Mouse (Mus musculus) ES-CJ7 (cell line): ENCODE results near the gene Gm11444.

Experiments
- DNase-seq: peaks from one replicate; pipeline ENCODE4 v3.0.0; 2011; ENCODE audit warnings: low read depth, low spot score

Gm11444 gene

DNA sequence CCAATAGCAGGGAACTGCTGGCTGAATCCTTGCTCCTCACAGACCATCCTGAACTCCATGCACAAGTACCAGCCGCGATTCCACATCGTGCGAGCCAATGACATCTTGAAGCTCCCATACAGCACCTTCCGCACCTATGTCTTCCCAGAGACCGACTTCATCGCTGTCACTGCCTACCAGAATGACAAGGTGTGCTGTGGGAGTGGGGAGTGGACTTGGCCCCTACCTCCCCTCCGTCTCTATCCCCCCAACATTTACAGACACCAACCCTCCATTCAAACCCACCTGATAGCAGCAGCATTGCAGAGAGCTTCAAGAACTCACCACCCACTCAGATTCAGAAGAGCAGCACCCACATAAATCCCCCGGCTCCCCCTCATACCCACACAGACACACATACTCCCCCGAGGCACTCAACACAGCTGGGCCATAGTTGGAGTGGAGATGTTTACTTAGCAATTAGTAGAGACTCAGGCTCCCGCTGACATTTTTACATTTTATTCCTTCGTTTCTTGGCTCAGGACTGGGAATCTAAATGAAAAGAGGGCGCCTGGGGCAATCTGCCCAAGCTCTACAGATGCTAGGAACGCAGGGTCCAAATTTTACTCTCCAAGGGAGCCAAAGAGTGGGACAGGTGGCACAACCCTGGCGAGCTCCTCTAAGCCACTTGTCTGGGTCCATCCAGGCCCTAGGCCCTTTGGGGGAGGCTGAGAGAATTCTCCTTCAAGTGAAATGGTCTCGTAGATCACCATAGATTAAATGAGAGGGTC, 14.2 kb downstream of the Gm11444 start:
- DNase-seq, result no peak

DNA sequence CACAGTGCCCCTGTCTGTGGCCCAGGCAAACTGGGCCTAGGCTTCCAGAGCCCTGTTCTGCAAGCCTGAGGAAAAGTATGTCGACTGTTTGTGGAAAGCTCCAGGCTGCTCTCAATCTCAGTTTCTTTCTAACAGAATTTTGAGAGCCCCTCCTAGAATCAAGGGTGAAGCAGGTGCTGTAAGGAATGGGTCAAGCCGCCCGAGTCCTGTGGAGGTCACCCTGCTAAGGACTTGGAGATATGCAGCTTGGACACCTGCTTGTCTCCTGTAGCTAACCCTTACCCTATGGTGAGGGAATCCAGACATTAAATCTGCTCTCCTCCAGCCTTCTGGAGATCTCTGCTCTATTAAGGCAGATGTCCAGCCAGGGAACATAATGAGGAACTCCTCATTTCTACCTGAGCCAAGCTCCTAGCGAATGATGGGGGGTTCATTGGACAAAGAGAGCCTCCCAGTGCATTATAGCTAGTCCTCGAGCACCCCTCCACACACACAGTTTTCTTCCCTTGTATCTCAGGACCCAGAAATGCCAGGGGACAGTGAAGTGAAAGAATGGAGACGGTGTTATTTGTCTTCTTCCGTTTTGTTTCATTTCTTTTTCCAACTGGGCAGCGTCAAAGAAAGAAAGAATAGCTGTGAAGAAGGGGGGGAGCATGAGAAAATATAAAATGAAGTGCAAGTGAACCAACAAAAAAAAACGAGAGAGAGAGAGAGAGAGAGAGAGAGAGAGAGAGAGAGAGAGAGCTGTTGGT, 15.0 kb downstream of the Gm11444 start:
- no peak for DNase-seq

DNA sequence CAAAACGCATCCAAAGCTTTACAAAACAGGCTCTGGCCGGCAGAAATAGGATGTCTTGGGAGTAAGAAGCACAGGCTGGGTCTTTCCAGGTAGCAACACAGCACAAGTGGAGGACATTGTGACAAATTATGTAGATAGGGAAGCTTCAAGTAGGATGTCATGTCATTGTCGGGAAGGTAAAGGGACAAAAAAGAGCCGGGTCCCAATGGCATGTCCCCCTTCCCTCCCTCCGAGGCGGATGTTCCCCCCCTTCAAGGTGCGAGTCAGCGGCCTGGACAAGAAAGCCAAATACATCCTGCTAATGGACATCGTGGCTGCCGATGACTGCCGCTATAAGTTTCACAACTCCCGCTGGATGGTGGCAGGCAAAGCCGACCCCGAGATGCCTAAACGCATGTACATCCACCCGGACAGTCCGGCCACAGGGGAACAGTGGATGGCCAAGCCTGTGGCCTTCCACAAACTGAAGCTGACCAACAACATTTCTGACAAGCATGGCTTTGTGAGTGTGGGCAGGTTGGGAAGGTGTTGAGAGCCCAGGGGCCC, 15.7 kb downstream of the Gm11444 start:
- no peak for DNase-seq

DNA sequence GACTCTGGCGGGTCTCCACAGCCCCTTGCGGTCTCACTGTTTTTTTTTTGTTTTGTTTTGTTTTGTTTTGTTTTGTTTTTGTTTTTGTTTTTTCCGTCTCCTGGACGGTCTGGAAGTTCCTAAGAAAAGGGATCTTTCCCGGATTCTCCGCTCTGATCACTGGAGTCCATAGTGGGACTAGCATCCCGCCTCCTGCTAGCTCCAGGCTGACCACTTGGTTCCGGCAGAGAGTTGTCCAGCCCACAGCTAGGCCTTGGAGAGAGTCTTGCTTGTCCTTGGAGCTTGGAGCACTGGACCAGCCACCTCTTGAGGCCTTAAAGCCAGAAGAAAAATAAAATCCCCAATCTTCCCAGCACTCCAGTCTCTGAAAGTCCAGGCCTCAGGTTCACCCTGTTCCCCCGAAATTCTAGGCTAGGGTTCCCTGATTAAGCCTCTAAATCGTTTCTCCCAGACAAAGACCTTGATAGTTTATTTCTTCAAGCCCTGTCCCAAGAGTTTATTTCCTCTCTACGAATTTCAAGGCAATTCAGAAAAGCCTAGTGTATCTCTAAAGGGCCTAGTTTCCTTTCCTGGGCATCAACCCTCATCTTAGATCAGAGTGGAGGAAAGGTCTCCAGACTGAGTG, 16.3 kb downstream of the Gm11444 start:
- DNase-seq, result no peak

DNA sequence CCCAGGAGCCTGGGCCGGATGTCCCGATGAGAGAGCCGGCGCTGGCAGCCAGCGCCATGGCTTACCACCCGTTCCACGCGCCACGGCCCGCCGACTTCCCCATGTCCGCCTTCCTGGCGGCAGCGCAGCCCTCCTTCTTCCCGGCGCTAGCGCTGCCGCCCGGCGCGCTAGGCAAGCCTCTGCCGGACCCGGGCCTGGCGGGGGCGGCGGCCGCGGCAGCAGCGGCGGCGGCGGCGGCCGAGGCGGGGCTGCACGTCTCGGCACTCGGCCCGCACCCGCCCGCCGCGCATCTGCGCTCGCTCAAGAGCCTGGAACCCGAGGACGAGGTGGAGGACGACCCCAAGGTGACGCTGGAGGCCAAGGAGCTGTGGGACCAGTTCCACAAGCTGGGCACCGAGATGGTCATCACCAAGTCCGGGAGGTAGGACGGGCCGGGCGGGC, 17.0 kb downstream of the Gm11444 start:
- no peak for DNase-seq

DNA sequence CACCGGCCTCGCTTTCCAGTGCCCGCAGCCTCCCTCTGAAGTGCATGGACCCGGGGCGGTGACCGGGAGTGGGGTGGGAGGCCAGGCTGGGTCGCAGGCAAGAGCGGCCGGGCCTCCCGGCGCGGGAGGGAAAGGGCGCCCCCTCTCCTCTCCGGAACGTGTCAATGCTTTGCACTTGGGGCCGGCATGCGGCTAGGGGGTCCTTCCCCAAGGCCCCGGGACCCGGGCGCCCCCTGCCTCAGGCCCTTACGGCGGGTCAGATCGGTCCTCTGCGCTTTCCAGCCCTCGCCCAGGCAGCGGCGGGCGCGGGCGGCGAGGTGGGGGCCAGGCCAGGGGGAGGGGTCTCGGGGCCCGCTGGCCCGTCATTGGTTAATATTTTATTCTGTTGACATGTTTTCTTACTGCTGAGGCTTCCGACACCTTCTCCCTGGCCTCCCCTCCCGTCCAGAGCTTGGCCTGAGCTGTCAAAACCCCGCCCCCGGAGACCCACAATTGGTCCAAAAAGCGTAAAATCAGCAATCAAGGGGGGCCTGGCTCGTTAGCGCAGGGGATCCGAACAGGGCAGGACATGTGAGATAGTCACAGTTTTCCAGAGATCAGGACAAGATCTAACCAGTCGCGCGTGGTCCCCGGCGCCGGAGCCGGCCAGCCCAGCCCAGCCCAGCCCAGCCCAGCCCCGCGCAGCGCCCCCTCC, 17.8 kb downstream of the Gm11444 start, which contains the start of gene Tbx2:
Tbx2 (plus strand) TSS at position 321 of the 694 bp plus-strand sequence.
- peak; percentile 73 for DNase-seq

DNA sequence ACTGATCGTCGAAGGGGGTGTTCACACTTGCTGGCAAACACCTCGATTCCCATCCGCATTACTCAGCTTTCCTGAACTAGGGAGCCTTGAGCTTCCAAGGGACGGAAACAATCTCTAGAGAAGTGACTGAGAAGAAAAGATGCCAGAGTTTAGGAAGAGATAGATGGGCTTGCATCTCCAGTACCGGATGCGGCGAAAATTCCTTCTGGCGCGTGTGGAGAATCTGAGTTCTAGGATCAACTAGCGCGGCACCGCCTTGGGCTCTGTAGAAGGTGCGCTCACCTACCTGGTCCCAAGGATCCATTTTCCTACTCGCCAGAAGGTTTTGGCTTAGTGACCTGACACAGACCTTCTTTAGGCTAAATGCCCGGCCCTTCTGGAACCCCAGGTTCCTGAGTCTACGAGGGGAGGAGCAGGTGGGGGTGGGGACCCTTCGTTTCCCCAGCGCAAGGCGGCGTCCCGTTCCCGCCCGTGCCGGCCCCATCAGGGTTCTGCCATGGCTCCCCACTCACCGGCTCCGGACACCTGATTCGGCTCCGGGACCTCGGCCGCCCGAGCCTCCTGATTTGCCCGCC, 18.4 kb downstream of the Gm11444 start:
- DNase-seq, result no peak

DNA sequence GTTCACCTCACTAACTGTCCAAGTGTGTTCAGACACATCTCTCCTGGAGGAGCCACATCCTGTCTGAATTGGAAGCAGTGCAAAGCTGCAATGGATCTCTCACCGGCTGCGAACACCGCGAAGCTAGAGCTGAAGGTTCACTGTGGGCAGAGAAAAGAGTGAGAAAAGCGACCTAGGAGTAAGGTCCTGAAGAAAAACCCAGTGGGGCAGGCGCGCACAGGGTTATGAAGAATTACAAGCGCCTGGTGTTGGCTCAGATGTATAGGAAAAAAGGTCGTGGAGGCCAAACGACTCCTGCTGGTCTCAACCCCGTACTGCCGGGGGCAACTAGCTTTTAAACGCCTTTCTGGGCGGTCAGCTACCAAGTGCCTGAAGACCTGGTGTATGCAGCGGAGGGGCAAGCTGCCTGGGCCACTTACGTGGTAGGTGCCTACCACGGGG, 19.2 kb downstream of the Gm11444 start:
- DNase-seq, result peak; percentile 63

DNA sequence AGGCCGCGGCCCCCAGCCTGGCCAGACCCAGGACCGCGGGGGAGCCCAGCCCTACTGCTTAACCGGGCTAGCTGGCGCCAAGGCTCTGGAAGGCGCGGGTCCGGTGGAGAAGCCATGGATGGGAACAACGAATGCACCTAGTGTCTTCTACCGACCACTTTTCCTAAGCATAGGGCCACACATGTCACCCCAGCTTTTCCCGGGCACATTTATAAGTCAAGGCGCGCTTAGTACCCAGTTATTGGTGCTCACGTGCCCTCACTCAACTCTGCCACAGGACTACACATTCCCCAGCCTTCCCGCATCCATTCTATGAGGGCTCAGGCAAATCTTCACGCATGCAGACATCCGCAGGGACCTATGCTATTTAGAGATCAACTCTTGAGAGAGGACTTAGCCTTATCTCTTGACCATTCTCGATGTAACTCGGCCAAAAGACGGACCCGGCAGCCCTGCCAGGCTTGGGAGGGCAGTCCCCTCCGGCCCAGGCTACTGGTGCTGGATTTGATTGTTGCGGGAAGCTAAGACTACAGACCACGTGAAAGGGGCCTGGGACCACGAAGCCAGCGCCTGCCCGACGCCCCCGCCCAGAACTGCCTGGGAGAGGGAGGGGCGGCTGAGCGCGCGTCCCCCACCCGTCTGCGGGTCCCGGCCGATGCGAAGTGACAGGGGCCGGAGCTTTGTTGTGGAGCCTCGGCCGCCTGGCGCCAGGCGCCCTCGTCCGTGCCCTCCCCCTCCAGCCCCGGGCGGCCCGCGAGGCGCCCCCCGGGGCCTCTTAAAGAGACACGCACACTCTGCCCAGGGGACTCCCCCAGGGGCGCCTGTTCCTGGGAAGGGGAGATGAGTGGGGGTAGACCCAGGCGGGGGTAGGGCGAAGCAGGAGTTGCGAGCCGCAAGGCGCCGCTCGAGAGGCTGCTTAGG, 20.4 kb downstream of the Gm11444 start:
- no peak for DNase-seq

DNA sequence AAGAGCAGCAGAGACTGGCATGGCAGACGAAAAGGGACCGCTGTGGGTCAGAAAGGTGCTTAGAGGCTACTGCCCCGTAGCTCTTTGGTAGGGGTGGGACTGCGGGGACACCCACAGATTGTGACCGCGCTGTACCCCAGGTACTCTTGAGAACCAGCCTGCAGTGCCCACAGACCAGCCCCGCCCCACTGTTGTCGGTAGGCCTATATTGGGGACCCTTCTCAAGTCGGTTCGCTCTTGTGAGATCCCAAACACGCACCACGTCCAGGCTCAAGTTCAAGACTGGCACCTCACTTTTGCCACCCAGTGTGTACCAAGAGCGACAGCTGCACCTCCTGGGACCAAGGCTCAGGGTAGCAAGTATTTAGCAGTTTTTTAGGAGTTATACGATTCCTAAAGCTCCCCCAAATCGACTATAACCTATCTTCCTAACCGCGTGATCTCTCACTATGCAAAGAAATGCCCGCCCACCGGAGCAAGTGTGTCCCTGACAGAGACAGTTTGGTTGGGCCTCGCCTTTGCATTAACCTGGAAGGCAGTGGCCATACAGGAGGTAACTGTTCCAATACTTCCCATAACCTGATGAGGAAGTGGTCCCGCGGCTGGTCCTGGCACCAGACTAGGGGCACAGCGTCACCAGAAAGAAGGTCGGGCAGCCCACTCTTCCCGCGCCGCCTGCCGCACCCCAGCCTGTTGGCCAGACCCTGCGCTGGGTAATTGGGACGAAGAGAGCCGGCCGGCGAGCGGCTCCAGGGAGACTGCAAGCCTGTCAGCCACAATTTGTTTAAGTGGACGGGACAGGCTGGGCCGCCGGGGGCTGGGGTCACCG, 21.2 kb downstream of the Gm11444 start:
- DNase-seq, result no peak

DNA sequence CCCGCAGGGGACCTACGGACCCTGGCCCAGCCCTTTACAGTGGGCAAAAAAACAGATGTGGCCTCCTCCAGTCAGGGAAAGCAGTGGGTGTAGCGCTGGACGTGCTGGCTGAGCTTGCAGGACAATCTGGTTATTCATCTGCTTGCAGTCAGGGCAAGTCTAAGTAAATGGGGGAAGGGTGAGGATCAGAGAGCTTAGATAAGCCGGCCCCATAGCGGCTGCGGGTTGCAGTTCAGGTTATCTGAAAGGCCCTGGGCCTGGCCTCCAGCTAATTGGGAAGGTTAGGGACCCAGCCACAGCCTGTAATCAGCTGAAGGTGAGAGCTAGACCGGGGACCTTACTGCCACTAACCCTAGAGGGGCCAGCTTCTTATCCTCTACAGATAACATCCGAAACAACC, 22.8 kb downstream of the Gm11444 start:
- DNase-seq, result no peak

DNA sequence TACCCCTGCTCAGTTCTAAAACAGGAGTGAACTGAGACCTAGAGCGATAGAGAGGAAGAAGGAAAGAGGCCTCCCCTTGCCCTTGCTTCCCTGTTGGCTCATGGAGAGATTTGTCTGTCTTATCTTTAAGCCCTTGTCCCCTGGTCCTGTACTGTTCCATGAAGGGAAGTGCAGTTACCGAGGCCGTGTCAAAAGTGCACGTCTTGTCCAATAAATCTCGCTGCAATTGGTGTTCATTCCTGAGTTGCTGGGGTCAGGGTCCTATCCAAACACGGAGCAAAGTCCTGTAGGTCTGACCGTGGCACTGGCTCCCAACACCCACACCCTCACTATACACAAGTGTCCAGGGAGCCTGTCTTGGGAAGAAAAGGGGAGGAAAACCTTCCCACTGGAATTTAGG, 24.3 kb downstream of the Gm11444 start:
- no peak for DNase-seq

DNA sequence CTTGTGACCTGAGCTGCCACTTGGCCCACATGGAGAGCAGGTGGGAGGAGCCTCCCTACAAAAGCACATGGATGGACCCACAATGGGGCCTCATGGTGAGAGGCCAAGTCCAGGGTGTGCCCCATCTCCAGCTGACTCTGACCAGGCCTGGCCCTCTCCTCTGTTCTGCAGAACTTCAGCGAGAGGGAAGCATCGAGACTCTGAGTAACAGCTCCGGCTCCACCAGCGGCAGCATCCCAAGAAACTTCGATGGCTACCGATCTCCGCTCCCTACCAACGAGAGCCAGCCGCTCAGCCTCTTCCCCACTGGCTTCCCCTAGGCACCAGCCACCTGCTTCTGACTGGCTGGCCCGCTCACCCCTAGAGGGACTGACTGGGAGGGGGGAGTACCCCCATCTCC, 25.1 kb downstream of the Gm11444 start:
- DNase-seq, result no peak

DNA sequence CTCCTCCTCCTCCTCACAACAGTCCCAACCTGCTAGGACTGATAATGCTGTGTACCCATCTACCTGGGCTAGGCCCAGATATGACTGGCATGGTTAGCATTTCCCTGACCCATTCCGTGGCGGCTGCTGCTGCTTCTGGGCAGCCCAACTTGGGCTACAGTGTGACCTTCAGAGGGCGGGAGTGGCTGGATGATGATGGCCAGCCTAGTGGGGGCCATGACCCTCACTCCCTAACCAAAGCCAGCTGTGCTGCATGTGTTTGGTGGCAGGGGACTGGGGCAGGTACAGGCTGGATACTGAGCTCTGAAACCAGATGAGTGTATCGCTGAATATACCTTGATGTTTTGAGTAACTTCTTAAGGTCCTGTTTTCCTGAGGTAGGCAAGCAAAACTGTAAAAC, 26.3 kb downstream of the Gm11444 start:
- DNase-seq, result no peak

DNA sequence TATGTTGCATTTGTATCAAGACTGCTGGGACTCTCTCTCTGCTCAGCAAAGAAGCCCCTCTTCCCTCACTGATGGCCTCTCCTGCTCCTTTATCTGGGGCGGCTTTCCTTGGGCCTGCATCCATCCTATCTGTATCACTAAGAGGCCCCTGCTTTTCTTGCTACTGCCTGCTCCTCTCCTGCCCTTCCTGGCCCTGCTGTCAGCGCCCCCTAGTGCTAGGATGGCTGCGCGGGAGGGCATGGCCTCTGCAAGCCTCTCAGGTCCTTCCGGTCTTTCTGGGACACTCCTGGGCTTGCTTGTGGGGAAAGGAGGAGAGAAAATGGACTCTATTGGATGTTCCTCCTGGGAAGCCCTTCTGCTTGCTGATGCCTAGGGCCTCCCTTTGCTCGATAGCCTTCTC, 27.0 kb downstream of the Gm11444 start:
- peak; percentile 72 for DNase-seq

DNA sequence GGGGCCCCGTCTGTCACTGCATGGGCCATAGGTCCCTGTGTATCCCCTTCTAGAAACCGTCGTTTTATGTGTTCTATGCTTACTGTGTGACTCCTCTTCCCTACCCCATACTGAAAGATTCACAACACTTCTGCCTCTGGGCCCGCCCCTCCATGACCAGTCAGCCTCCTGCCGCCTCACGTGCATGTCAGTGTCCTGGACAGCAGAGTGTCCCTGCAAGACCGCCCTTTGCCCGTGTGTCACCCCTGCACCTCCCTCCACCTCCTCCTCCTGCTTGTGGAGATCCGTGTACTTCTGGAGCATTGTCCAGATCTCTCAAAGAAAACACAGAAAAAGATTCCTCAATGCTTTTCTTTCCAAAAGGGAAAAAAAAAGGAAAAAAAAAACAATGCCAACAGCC, 28.5 kb downstream of the Gm11444 start:
- no peak for DNase-seq

DNA sequence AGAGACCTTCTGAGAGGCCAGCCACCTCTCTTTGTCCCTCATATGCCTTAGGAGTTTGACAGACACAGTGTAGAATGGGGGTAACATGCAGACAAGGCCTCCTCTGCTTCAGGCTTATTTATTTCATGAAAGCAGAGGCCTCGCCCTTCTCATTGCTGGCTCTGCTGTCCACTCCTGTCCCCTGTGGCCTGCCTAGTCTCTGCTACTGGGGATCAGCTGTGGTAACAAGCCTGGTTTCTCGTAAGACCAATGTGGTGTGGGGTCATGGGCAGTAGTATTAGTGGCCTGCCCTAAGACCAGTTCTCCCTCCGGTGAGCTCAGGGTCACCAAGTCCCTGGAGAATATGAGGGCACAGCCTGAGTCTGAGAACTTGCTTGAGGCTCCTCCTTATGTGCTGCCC, 29.2 kb downstream of the Gm11444 start:
- no peak for DNase-seq

DNA sequence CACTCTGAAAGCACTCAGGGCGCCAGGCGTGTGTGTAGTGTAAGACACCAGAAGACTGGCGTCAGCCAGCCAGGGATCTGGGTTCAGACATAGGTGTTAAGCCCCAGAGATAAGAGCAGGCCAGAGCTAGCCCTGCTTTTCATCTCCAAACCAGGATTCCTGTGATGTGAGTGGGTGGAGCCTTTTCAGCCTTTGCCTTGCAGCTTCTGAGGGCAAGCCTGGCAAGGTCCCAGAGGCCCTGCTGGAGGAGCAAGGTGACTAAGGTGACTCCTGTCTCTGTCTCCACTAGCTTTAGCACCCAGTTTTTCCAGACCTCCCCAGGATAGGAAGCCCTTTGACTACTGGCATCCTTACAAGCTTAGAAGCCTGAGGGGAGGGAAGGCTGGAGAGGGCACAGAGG, 31.7 kb downstream of the Gm11444 start:
- no peak for DNase-seq

DNA sequence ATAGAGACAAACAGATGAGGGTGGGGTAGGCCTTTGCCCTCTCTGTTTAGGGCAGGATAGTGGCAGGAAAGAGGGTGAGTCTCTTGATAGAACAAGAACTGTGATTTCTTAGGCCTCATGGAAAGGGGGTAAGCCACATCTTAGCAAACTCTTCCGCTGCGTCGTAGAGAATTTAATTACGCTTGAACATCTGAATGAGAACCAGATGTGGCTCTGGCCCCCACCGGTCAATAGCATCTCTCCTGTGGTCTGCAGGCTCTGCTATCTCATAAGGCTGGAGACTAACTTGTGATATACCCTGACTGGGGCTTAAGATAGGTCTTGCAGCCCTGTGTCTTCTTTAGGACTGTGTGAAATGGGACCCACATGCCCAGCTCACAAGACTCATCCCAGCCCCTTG, 33.7 kb downstream of the Gm11444 start:
- no peak for DNase-seq
